Mouse (Mus musculus) induced T-regulatory cell, adult 2 months (primary cell): ENCODE data around the gene Gzmm.

ENCODE experiments used
- DNase-seq: peaks from one replicate; pipeline ENCODE4 v3.0.0-alpha.2; 2012; ENCODE audit warnings: low read depth

Gzmm gene

GRCm38 (mm10) chr10:79728323-79729249 is 39.8 kb downstream of the Gzmm start:
- no peak for DNase-seq

GRCm38 (mm10) chr10:79729357-79729965 is 40.6 kb downstream of the Gzmm start:
- no peak for DNase-seq

- DNase-seq, result peak; percentile 62
Measured at GRCm38 (mm10) chr10:79732500-79732899, 43.7 kb downstream of the Gzmm start.

GRCm38 (mm10) chr10:79733847-79734246 is 45.0 kb downstream of the Gzmm start:
- no peak for DNase-seq

GRCm38 (mm10) chr10:79735361-79735760 is 46.5 kb downstream of the Gzmm start:
- no peak for DNase-seq

- no peak for DNase-seq
Measured at GRCm38 (mm10) chr10:79736706-79737105, 47.9 kb downstream of the Gzmm start.

- DNase-seq, result peak; percentile 53
Measured at GRCm38 (mm10) chr10:79738259-79738658, 49.4 kb downstream of the Gzmm start.

- no peak for DNase-seq
Measured at GRCm38 (mm10) chr10:79739234-79739633, 50.4 kb downstream of the Gzmm start.

- no peak for DNase-seq
Measured at GRCm38 (mm10) chr10:79740863-79741262, 52.0 kb downstream of the Gzmm start.

GRCm38 (mm10) chr10:79743161-79743560 is 54.3 kb downstream of the Gzmm start:
- no peak for DNase-seq

GRCm38 (mm10) chr10:79743650-79744365 is 55.0 kb downstream of the Gzmm start:
- no peak for DNase-seq
